Mouse (Mus musculus): ENCODE data around the gene Wdr62. TPM values are rescaled to one million over a fixed set of nuclear protein-coding genes. Genes with fewer than 3 reads are reported as not detected.
A peak's percentile ranks its signal among the peaks of the same experiment; 100 is the strongest.
"Not testable (repeated sequence)": the region's sequence is repeated elsewhere in the genome, so short reads cannot be mapped to it uniquely, and the experiment has no call there.

Wdr62 gene
- polyA plus RNA-seq, 1 experiment from 2014 or later = 7.1 TPM

DNA sequence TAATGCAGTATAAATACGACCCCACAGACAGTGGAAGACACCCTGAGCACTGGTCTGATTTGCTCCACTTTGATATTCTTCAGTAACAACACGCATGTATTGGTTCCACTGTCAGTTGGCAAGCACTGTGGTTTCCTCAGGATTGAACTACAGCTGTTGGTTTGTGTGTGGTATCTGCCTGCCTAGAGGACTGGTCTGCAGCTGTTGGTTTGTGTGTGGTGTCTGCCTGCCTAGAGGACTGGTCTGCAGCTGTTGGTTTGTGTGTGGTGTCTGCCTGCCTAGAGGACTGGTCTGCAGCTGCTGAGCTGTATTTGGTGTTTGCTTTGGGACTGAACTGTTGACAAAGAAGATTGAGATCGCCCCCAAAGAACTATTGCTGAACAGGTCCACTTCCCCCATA is 42.8 kb downstream of the Wdr62 start:
- WGBS = 85% methylated on average over 3 of the region's 3 CpGs
- H3K9me3 ChIP-seq (replicated peaks; ENCODE audit: control insufficient read depth, low read length); H3K4me2 ChIP-seq (ENCODE audit: low read depth, low read length); H3K27me3 ChIP-seq (ENCODE audit: control insufficient read depth, insufficient read depth, low read length); H3K4me1 ChIP-seq (ENCODE audit: control insufficient read depth, insufficient read depth, low read length); H3K9ac ChIP-seq (ENCODE audit: low read length); ATAC-seq (ENCODE audit: insufficient read depth, low FRiP score); H3K36me3 ChIP-seq (ENCODE audit: control insufficient read depth, insufficient read depth, low read length); H3K27ac ChIP-seq (ENCODE audit: low read length); H3K4me3 ChIP-seq (replicated peaks; ENCODE audit: low read length): not testable (repeated sequence)

DNA sequence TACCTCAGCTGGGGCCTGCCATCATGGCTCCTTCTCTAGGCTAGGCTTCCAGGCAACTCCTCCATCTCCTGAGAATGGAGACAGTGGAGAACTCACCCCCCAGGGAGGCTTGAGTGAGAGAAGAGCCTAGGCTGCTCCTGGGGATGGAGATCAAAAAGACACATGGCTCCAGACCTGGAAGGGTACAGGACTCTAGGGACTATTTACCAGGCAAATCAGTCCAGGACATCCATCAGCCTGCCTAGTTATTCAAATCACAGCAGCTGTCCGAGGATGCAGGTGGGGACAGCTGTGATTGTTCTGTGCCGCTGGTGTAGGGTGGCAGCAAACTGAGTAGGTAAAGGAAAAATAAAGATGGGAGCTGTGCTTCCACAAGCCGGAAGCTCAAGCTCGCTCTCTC is 44.6 kb downstream of the Wdr62 start, which contains the start of gene Ovol3:
TSS of gene Ovol3 (minus strand) at position 101 of the 400 bp plus-strand sequence.
- Histone ChIP-seq H3K27ac (ENCODE audit: low read length) (no peak within 1 kb of the TSS), H3K4me1 (ENCODE audit: control insufficient read depth, insufficient read depth, low read length) (peaks cover 14% of the 10 kb centered on the region), H3K36me3 (ENCODE audit: control insufficient read depth, insufficient read depth, low read length) (no peaks in the 10 kb centered on the region), H3K4me3 (replicated peaks; ENCODE audit: low read length) (no peak within 1 kb of the TSS), H3K9me3 (replicated peaks; ENCODE audit: control insufficient read depth, low read length) (no peaks in the 10 kb centered on the region), H3K27me3 (ENCODE audit: control insufficient read depth, insufficient read depth, low read length) (no peaks in the 10 kb centered on the region), H3K4me2 (ENCODE audit: low read depth, low read length) (no peak within 1 kb of the TSS), H3K9ac (ENCODE audit: low read length) (no peak within 1 kb of the TSS)
- 77% methylated on average over 4 of the region's 4 CpGs for WGBS
- no peak for ATAC-seq (ENCODE audit: insufficient read depth, low FRiP score)

DNA sequence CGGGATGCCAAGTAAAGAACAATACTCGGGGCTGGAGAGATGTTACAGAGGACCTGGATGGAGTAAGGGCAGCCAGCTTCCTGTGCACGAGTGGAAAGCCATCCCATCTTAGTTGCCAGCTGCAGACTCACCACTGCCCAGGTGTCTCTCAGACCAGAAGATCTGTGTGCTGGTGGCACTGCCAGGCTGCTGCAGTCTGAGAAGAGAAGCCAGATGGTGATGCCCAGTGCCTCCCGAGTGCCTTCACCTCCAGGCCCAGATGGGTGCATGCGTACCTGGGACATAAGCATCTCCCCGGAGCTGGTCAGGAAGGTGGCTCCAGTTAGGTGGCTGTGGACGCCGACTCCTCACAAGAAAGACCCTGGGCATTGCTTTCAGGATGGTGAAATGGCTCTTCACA is 45.1 kb downstream of the Wdr62 start:
- Histone ChIP-seq H3K9ac (ENCODE audit: low read length) (no peak overlapping the region), H3K27ac (ENCODE audit: low read length) (no peak overlapping the region), H3K4me1 (ENCODE audit: control insufficient read depth, insufficient read depth, low read length) (peaks cover 14% of the 10 kb centered on the region), H3K4me2 (ENCODE audit: low read depth, low read length) (no peak overlapping the region), H3K36me3 (ENCODE audit: control insufficient read depth, insufficient read depth, low read length) (no peaks in the 10 kb centered on the region), H3K4me3 (replicated peaks; ENCODE audit: low read length) (no peak overlapping the region), H3K9me3 (replicated peaks; ENCODE audit: control insufficient read depth, low read length) (no peaks in the 10 kb centered on the region), H3K27me3 (ENCODE audit: control insufficient read depth, insufficient read depth, low read length) (no peaks in the 10 kb centered on the region)
- no peak for ATAC-seq (ENCODE audit: insufficient read depth, low FRiP score)
- 88% methylated on average over 8 of the region's 8 CpGs for WGBS

DNA sequence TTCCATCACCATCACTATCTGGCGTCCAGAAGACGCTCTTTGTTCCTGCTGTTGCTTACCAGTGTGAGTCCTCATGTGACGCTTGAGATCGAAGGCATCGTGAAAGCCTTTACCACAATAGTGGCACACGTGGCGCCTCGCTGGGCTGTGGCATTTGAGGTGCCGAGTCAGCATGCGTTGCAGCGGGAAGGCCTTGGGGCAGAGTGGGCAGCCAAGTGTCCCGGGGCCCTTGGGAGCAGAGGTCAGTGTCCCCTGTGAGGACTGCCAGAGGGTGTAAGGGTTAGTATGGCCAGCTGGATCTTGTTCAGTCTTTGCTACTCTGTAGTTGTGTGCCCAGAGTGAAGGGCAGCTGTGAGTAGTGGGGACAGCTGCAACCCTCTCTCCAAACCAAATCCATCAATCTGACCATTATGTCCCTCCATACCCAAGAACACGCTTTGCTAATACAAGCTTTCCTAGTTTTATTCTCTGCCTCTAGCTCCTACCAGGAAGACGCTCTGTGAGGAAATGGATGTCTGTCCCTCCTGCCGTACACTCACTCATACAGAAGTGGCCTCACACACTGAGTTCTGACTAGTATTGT is 45.9 kb downstream of the Wdr62 start:
- 87% methylated on average over 15 of the region's 15 CpGs for WGBS
- ATAC-seq (ENCODE audit: insufficient read depth, low FRiP score) = no peak

DNA sequence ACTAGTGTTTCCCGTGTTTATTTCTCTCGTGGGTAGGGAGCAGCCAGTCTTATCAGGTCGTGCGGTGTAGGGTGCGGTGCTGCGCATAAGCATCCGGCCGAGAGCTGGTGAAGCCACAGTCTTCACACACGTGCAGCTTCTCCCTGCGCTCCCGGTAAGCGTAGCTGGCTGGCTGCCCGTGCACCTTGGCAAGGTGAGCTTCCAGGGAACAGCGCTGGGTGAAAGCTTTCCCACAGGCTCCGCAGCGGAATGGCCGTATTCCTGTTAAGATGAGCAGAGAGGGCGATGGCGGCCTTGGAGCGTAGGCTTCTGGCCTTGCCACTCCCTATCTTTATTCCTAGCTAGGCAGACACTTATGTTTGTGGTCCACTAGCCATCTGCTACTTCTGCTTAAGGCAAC is 46.8 kb downstream of the Wdr62 start:
- Histone ChIP-seq H3K27ac (ENCODE audit: low read length) (no peak overlapping the region), H3K9me3 (replicated peaks; ENCODE audit: control insufficient read depth, low read length) (no peaks in the 10 kb centered on the region), H3K9ac (ENCODE audit: low read length) (no peak overlapping the region), H3K4me3 (replicated peaks; ENCODE audit: low read length) (no peak overlapping the region), H3K27me3 (ENCODE audit: control insufficient read depth, insufficient read depth, low read length) (no peaks in the 10 kb centered on the region), H3K4me1 (ENCODE audit: control insufficient read depth, insufficient read depth, low read length) (peaks cover 14% of the 10 kb centered on the region), H3K4me2 (ENCODE audit: low read depth, low read length) (peak overlapping the region; percentile 81), H3K36me3 (ENCODE audit: control insufficient read depth, insufficient read depth, low read length) (no peaks in the 10 kb centered on the region)
- no peak for ATAC-seq (ENCODE audit: insufficient read depth, low FRiP score)
- WGBS = 84% methylated on average over 20 of the region's 20 CpGs

More for the DNA sequence above, 45.9 kb downstream of the Wdr62 start:
- H3K27me3 ChIP-seq (ENCODE audit: control insufficient read depth, insufficient read depth, low read length) = no peaks in the 10 kb centered on the region
- H3K27ac ChIP-seq (ENCODE audit: low read length) = no peak overlapping the region
- H3K4me2 ChIP-seq (ENCODE audit: low read depth, low read length) = no peak overlapping the region
- no peak overlapping the region for H3K9ac ChIP-seq (ENCODE audit: low read length)
- H3K4me3 ChIP-seq (replicated peaks; ENCODE audit: low read length) = no peak overlapping the region
- H3K9me3 ChIP-seq (replicated peaks; ENCODE audit: control insufficient read depth, low read length) = no peaks in the 10 kb centered on the region
- no peaks in the 10 kb centered on the region for H3K36me3 ChIP-seq (ENCODE audit: control insufficient read depth, insufficient read depth, low read length)
- peaks cover 14% of the 10 kb centered on the region for H3K4me1 ChIP-seq (ENCODE audit: control insufficient read depth, insufficient read depth, low read length)

DNA sequence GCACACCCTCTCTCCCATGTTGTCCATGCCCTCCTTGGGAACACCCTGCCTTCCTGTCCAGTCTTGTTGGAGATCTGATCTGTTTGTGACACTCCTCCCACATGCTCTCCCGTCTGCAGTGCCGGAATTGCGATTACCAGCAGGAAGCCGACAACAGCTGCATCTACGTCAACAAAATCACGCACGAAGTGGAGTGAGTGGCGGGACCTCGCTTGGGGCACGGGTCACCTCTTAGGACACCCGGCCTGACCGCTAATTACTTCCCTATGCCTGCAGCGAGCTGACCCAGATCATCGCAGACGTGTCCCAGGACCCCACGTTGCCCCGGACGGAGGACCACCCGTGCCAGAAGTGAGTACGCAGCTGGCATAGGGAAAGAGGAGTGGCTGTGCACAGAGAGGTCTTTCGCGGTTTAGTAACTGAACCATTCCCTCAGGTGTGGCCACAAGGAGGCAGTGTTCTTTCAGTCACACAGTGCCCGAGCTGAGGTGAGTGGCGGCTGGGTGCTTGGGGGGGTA is 47.5 kb downstream of the Wdr62 start:
- no peaks in the 10 kb centered on the region for H3K36me3 ChIP-seq (ENCODE audit: control insufficient read depth, insufficient read depth, low read length)
- no peaks in the 10 kb centered on the region for H3K9me3 ChIP-seq (replicated peaks; ENCODE audit: control insufficient read depth, low read length)
- H3K4me3 ChIP-seq (replicated peaks; ENCODE audit: low read length) = peak overlapping the region; percentile 83
- H3K27ac ChIP-seq (ENCODE audit: low read length) = peak overlapping the region; percentile 97
- no peaks in the 10 kb centered on the region for H3K27me3 ChIP-seq (ENCODE audit: control insufficient read depth, insufficient read depth, low read length)
- H3K4me1 ChIP-seq (ENCODE audit: control insufficient read depth, insufficient read depth, low read length) = peaks cover 14% of the 10 kb centered on the region
- WGBS = 3% methylated on average over 24 of the region's 24 CpGs
- H3K4me2 ChIP-seq (ENCODE audit: low read depth, low read length) = peak overlapping the region; percentile 81
- ATAC-seq (ENCODE audit: insufficient read depth, low FRiP score) = peak; percentile 9; the same call in 1 of the 2 replicates
- H3K9ac ChIP-seq (ENCODE audit: low read length) = peak overlapping the region; percentile 84

DNA sequence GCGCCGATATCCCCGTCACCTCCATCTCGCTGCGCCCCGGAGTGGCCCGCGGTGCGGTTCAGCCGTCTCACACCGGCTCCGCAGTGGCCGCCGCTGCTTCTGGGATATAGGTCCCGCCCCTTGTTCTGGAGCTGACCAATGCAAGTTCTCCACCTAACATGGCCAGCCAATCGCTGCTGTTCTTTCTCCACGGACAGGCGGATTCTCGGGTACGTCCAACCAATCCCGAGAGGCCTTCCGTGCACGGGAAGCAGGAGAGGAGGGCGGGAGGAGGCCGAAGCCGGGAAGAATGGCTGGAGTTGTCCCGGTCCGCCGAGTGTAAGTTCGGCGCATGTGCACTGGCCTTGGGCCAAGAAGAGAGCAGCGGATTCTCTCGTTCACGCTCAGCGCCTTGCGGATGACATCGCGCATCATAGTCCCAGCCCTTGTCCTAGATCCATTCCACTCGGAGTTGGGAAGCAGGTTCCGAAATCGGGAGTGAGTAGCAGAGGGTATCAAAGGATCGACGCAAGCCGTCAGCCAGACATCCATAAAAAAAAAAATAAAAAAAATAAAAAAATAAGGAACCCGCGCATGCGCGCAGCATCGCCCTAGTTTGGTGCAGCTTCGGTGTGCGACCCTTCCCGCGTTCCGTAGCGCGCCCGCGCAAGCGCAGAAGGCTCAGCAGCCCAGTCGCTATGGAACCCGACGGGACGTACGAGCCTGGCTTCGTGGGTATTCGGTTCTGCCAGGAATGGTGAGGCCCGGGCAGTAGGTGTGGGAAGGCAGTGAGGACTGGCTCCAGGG is 48.4 kb downstream of the Wdr62 start, which contains the start of the genes Polr2i and Tbcb:
TSS of gene Polr2i (plus strand) at position 280 of the 786 bp plus-strand sequence.
TSS of gene Tbcb (minus strand) at position 604 of the 786 bp plus-strand sequence.
- H3K4me3 ChIP-seq (replicated peaks; ENCODE audit: low read length) = peak within 1 kb of the TSS; percentile 83
- peak; percentile 96 for ATAC-seq (ENCODE audit: insufficient read depth, low FRiP score)
- peak within 1 kb of the TSS; percentile 97 for H3K27ac ChIP-seq (ENCODE audit: low read length)
- peak within 1 kb of the TSS; percentile 82 for H3K4me2 ChIP-seq (ENCODE audit: low read depth, low read length)
- peaks cover 14% of the 10 kb centered on the region for H3K4me1 ChIP-seq (ENCODE audit: control insufficient read depth, insufficient read depth, low read length)
- H3K9ac ChIP-seq (ENCODE audit: low read length) = peak within 1 kb of the TSS; percentile 84
- H3K27me3 ChIP-seq (ENCODE audit: control insufficient read depth, insufficient read depth, low read length) = no peaks in the 10 kb centered on the region
- WGBS = under 1% methylated on average over 67 of the region's 67 CpGs
- H3K9me3 ChIP-seq (replicated peaks; ENCODE audit: control insufficient read depth, low read length) = no peaks in the 10 kb centered on the region
- H3K36me3 ChIP-seq (ENCODE audit: control insufficient read depth, insufficient read depth, low read length) = peaks cover 4% of the 10 kb centered on the region; the same call in 1 of the 2 replicates

DNA sequence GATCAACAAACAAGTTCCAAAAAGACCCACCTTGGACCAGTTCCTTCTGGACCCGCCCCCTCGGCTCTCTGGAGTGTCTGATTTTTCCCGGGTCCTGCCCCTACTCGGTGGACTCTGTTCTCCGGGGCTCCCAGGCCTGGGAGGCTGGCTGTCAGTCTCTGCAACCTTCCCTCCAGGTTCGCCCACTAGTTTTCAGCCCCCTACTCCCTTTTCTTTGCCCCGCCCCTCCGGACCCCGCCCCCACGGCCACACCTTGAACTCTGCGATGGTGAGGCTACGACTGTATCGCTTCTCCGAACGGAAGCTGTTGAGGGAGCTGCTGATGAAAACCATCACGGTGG is 48.9 kb downstream of the Wdr62 start:
- peak overlapping the region; percentile 81 for H3K9ac ChIP-seq (ENCODE audit: low read length)
- H3K4me3 ChIP-seq (replicated peaks; ENCODE audit: low read length) = peak overlapping the region; percentile 83
- H3K4me1 ChIP-seq (ENCODE audit: control insufficient read depth, insufficient read depth, low read length) = peaks cover 14% of the 10 kb centered on the region
- no peaks in the 10 kb centered on the region for H3K27me3 ChIP-seq (ENCODE audit: control insufficient read depth, insufficient read depth, low read length)
- H3K27ac ChIP-seq (ENCODE audit: low read length) = no peak overlapping the region; the same call in 1 of the 2 replicates
- no peak for ATAC-seq (ENCODE audit: insufficient read depth, low FRiP score)
- 0% methylated on average over 16 of the region's 16 CpGs for WGBS
- no peaks in the 10 kb centered on the region for H3K9me3 ChIP-seq (replicated peaks; ENCODE audit: control insufficient read depth, low read length)
- H3K4me2 ChIP-seq (ENCODE audit: low read depth, low read length) = peak overlapping the region; percentile 82
- peaks cover 9% of the 10 kb centered on the region; the same call in 1 of the 2 replicates for H3K36me3 ChIP-seq (ENCODE audit: control insufficient read depth, insufficient read depth, low read length)

DNA sequence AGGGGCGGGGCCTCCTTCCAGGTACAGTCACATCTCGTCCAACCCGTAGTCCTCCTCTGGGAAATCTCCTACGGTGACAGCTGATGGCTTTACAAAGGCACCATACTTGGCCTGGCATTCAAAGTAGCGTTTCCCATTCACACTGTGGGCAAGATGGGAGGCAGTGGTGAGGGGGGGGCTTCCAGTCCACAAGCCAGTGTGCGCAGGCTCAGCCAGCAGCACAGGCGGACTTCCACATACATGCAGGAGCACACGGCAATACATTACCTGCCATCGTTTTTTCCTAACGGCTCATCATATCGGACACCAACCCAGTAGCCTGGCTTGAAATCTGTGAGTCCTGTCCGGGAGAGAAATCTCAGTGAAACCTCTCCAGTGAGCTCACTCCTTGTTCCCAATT is 56.0 kb downstream of the Wdr62 start:
- no peak overlapping the region for H3K27ac ChIP-seq (ENCODE audit: low read length)
- no peak for ATAC-seq (ENCODE audit: insufficient read depth, low FRiP score)
- no peak overlapping the region for H3K4me2 ChIP-seq (ENCODE audit: low read depth, low read length)
- 0 out of 2 replicates have a peak, but pooled peaks cover 6% of the 10 kb centered on the region for H3K4me1 ChIP-seq (ENCODE audit: control insufficient read depth, insufficient read depth, low read length)
- no peak overlapping the region for H3K9ac ChIP-seq (ENCODE audit: low read length)
- no peaks in the 10 kb centered on the region for H3K9me3 ChIP-seq (replicated peaks; ENCODE audit: control insufficient read depth, low read length)
- H3K27me3 ChIP-seq (ENCODE audit: control insufficient read depth, insufficient read depth, low read length) = no peaks in the 10 kb centered on the region
- H3K36me3 ChIP-seq (ENCODE audit: control insufficient read depth, insufficient read depth, low read length) = peaks cover 28% of the 10 kb centered on the region
- WGBS = 91% methylated on average over 12 of the region's 12 CpGs
- no peak overlapping the region for H3K4me3 ChIP-seq (replicated peaks; ENCODE audit: low read length)

All from stomach, embryonic 16.5 days (tissue).